Mouse (Mus musculus) CH12.LX (cell line): ENCODE measurements around the gene Fam219b. TPM values are rescaled to one million over a fixed set of nuclear protein-coding genes. Genes with fewer than 3 reads are reported as not detected.

ENCODE experiments used
- DNase-seq: peaks from one replicate; pipeline ENCODE4 v3.0.0-alpha.2; 2013; ENCODE audit errors: extremely low read depth
- H3K27ac ChIP-seq: 2 replicates; pipeline ENCODE4 v1.5.1; 2012; ENCODE audit warnings: low read depth, mild to moderate bottlenecking, control low read depth, moderate library complexity; ENCODE audit not compliant: insufficient read depth
- H3K27me3 ChIP-seq: replicated peaks from 2 replicates; pipeline ENCODE3; 2012; ENCODE audit warnings: inconsistent platforms
- H3K36me3 ChIP-seq, 2 experiments: replicated peaks in 1 of 2; 2 replicates each; pipeline versions ENCODE3 to v1.6.1; 2012; ENCODE audit warnings: inconsistent platforms in 1 of 2, low read length in 1 of 2, mild to moderate bottlenecking in 1 of 2, mixed read lengths in 1 of 2, moderate library complexity in 1 of 2; ENCODE audit not compliant: control insufficient read depth in 1 of 2, insufficient read depth in 1 of 2
- H3K4me1 ChIP-seq, 2 experiments: 2 replicates each; pipeline ENCODE4 v1.6.1; 2012; ENCODE audit warnings: inconsistent platforms in 1 of 2, moderate library complexity in 1 of 2; ENCODE audit not compliant: insufficient read depth in 2 of 2, control insufficient read depth in 1 of 2
- H3K4me2 ChIP-seq: 2 replicates; pipeline ENCODE4 v1.6.1; 2012; ENCODE audit warnings: low read depth, mild to moderate bottlenecking, control low read depth; ENCODE audit not compliant: poor library complexity, insufficient read depth, severe bottlenecking
- H3K4me3 ChIP-seq, 3 experiments: fragments of 150-350 bp in 1 of 3; sonication (generic) in 1 of 3; replicated peaks in 1 of 3; 2 replicates each; pipeline versions ENCODE3 to v1.5.1; 2011 to 2012; ENCODE audit warnings: low read depth in 2 of 3, low read length in 2 of 3, mild to moderate bottlenecking in 2 of 3, moderate library complexity in 2 of 3, control low read depth in 1 of 3, improper control_type of control experiment in 1 of 3, inconsistent platforms in 1 of 3, mixed read lengths in 1 of 3; ENCODE audit not compliant: poor library complexity in 1 of 3
- H3K79me2 ChIP-seq: replicated peaks from 2 replicates; pipeline ENCODE4 v1.6.1; 2012; ENCODE audit warnings: mild to moderate bottlenecking, moderate library complexity; ENCODE audit not compliant: control insufficient read depth, poor library complexity, insufficient read depth, severe bottlenecking; ENCODE audit errors: extremely low read depth
- H3K9ac ChIP-seq: 2 replicates; pipeline ENCODE4 v1.6.1; 2012; ENCODE audit warnings: low read depth, mild to moderate bottlenecking, control low read depth, moderate library complexity; ENCODE audit not compliant: insufficient read depth
- H3K9me3 ChIP-seq: replicated peaks from 2 replicates; pipeline ENCODE3; 2012; ENCODE audit warnings: low read length, inconsistent platforms, mixed read lengths
- CHD1 ChIP-seq: IDR thresholded peaks from 2 replicates; pipeline ENCODE4 v1.6.1; 2012; ENCODE audit warnings: low read depth, low read length, improper control_type of control experiment, inconsistent platforms
- CHD2 ChIP-seq: IDR thresholded peaks from 2 replicates; pipeline ENCODE4 v1.6.1; 2011; ENCODE audit warnings: low read length, improper control_type of control experiment
- CTCF ChIP-seq, 2 experiments: IDR thresholded peaks in 1 of 2; conservative IDR thresholded peaks in 1 of 2; 2 replicates each; pipeline ENCODE4 v1.5.1; 2011 to 2012; ENCODE audit warnings: low read depth in 2 of 2, low read length in 2 of 2, improper control_type of control experiment in 1 of 2, inconsistent platforms in 1 of 2, mild to moderate bottlenecking in 1 of 2, moderate library complexity in 1 of 2
- E2F4 ChIP-seq: IDR thresholded peaks from 2 replicates; pipeline ENCODE4 v1.6.1; 2011; ENCODE audit warnings: low read depth, low read length, improper control_type of control experiment; ENCODE audit not compliant: insufficient replicate concordance
- ETS1 ChIP-seq: conservative IDR thresholded peaks from 2 replicates; pipeline ENCODE4 v1.6.1; 2012; ENCODE audit warnings: low read depth, mild to moderate bottlenecking, inconsistent platforms, low read length, improper control_type of control experiment, moderate library complexity
- GABPA ChIP-seq: IDR thresholded peaks from 2 replicates; pipeline ENCODE4 v1.6.1; 2012; ENCODE audit warnings: low read depth, low read length, improper control_type of control experiment, inconsistent platforms; ENCODE audit not compliant: insufficient replicate concordance
- IRF4 ChIP-seq: IDR thresholded peaks from 2 replicates; pipeline ENCODE4 v1.6.1; 2014; ENCODE audit warnings: low read depth, mild to moderate bottlenecking, inconsistent platforms, low read length, improper control_type of control experiment
- JUN ChIP-seq: IDR thresholded peaks from 2 replicates; pipeline ENCODE4 v1.6.1; 2011; ENCODE audit warnings: low read depth, mild to moderate bottlenecking, low read length, improper control_type of control experiment, moderate library complexity; ENCODE audit not compliant: insufficient read depth
- JUND ChIP-seq: conservative IDR thresholded peaks from 2 replicates; pipeline ENCODE4 v1.6.1; 2011; ENCODE audit warnings: low read depth, low read length, improper control_type of control experiment
- MAX ChIP-seq: IDR thresholded peaks from 2 replicates; pipeline ENCODE4 v1.6.1; 2011; ENCODE audit warnings: low read length, improper control_type of control experiment
- MEF2A ChIP-seq: IDR thresholded peaks from 2 replicates; pipeline ENCODE4 v1.6.1; 2014; ENCODE audit warnings: low read depth, mild to moderate bottlenecking, inconsistent platforms, low read length, improper control_type of control experiment, borderline replicate concordance
- MXI1 ChIP-seq: IDR thresholded peaks from 2 replicates; pipeline ENCODE4 v1.6.1; 2011; ENCODE audit warnings: mild to moderate bottlenecking, low read depth, low read length, improper control_type of control experiment
- MYC ChIP-seq: IDR thresholded peaks from 2 replicates; pipeline ENCODE4 v1.6.1; 2011; ENCODE audit warnings: low read depth, mild to moderate bottlenecking, improper control_type of control experiment, low read length
- NRF1 ChIP-seq: IDR thresholded peaks from 2 replicates; pipeline ENCODE4 v1.6.1; 2014; ENCODE audit warnings: low read depth, mild to moderate bottlenecking, inconsistent platforms, low read length, improper control_type of control experiment, moderate library complexity
- PAX5 ChIP-seq: IDR thresholded peaks from 2 replicates; pipeline ENCODE4 v1.6.1; 2012; ENCODE audit warnings: low read length, inconsistent platforms, mixed read lengths
- POLR2AphosphoS2 ChIP-seq: IDR thresholded peaks from 2 replicates; pipeline ENCODE4 v1.6.1; 2011; ENCODE audit warnings: low read depth, low read length, improper control_type of control experiment
- RCOR1 ChIP-seq: conservative IDR thresholded peaks from 2 replicates; pipeline ENCODE4 v1.6.1; 2012; ENCODE audit warnings: low read depth, mild to moderate bottlenecking, inconsistent platforms, low read length, improper control_type of control experiment
- SIN3A ChIP-seq: IDR thresholded peaks from 2 replicates; pipeline ENCODE4 v1.6.1; 2012; ENCODE audit warnings: low read length, improper control_type of control experiment, inconsistent platforms
- SMC3 ChIP-seq: IDR thresholded peaks from 2 replicates; pipeline ENCODE4 v1.6.1; 2011; ENCODE audit warnings: low read depth, low read length, improper control_type of control experiment
- TBP ChIP-seq: conservative IDR thresholded peaks from 2 replicates; pipeline ENCODE4 v1.6.1; 2011; ENCODE audit warnings: low read depth, low read length, improper control_type of control experiment
- TCF12 ChIP-seq: IDR thresholded peaks from 2 replicates; pipeline ENCODE4 v1.6.1; 2014; ENCODE audit warnings: low read depth, mild to moderate bottlenecking, inconsistent platforms, low read length, improper control_type of control experiment
- USF1 ChIP-seq: IDR thresholded peaks from 2 replicates; pipeline ENCODE4 v1.6.1; 2014; ENCODE audit warnings: low read depth, mild to moderate bottlenecking, inconsistent platforms, low read length, improper control_type of control experiment
- USF2 ChIP-seq: conservative IDR thresholded peaks from 2 replicates; pipeline ENCODE4 v1.6.1; 2011; ENCODE audit warnings: low read depth, low read length, improper control_type of control experiment
- ZKSCAN1 ChIP-seq: IDR thresholded peaks from 2 replicates; pipeline ENCODE4 v1.6.1; 2012; ENCODE audit warnings: low read depth, inconsistent platforms, low read length, improper control_type of control experiment, borderline replicate concordance
- ZMIZ1 ChIP-seq: IDR thresholded peaks from 2 replicates; pipeline ENCODE4 v1.6.1; 2012; ENCODE audit warnings: low read depth, mild to moderate bottlenecking, inconsistent platforms, low read length, improper control_type of control experiment
- ZNF384 ChIP-seq: IDR thresholded peaks from 2 replicates; pipeline ENCODE4 v1.6.1; 2012; ENCODE audit warnings: low read depth, low read length, improper control_type of control experiment, inconsistent platforms
- dilution Hi-C: fragments of 300-500 bp; cut with MboI; formaldehyde crosslinking; loops from 2 replicates; pipeline ENCODE4 v1.14.3; 2020; ENCODE audit warnings: low sequenced_read_pairs; ENCODE audit not compliant: extremely low pct_unique_long_range_greater_than_20kb, extremely low pct_ligation_motif_present
- in situ Hi-C: fragments of 300-500 bp; cut with MboI; formaldehyde crosslinking; loops from 3 replicates; pipeline ENCODE4 v1.14.3; 2019; ENCODE audit warnings: low sequenced_read_pairs, low pct_ligation_motif_present, low pct_unique_long_range_greater_than_20kb, mixed read lengths
- polyA plus RNA-seq: library from polyadenylated mRNA; unstranded; fragments of >175 nt; gene quantifications from 2 replicates; pipeline ENCODE4 v1.2.1, GENCODE M21; 2012; ENCODE audit warnings: low read depth; ENCODE audit not compliant: insufficient read length
- total RNA-seq, 2 experiments: library from RNA; depleted of rRNA; stranded (reverse); fragments of 300-350 nt in 1 of 2; fragments of >200 nt in 1 of 2; gene quantifications; 2 replicates each; pipeline ENCODE4 v1.2.3; 2012 to 2014

Fam219b gene
- total and polyA plus RNA-seq, 3 experiments: 8.3 to 10.6 (median 9.2) TPM

- in situ Hi-C loops (no loop called here), dilution Hi-C loops (no loop called here)
- peak; percentile 51 for DNase-seq
- H3K27me3 ChIP-seq: no peaks in the 10 kb centered on the region
- no peak overlapping the region for H3K27ac ChIP-seq
- H3K9ac ChIP-seq: 0 out of 2 replicates have a peak overlapping the region, but pooled peaks have one; percentile 5
- H3K79me2 ChIP-seq: peaks cover 74% of the 10 kb centered on the region
- H3K36me3 ChIP-seq: peaks cover 12 to 33% of the 10 kb centered on the region in 2 experiments
- no peaks in the 10 kb centered on the region for H3K9me3 ChIP-seq
- no peak overlapping the region for H3K4me2 ChIP-seq
- peaks cover 0 to 43% of the 10 kb centered on the region in 2 experiments; a peak in 2 of 4 replicates for H3K4me1 ChIP-seq
- TF ChIP-seq TCF12 (no peak), MXI1 (no peak), USF2 (no peak), IRF4 (no peak), ETS1 (no peak), MAX (no peak), CTCF (conservative IDR thresholded peaks at IDR 0.05 in 1 of 2, IDR thresholded peaks at IDR 0.05 in 1 of 2; ENCODE audit: low read depth in 2 of 2, low read length in 2 of 2) (no peak), ZNF384 (no peak), CHD1 (no peak), JUND (no peak), E2F4 (no peak), JUN (no peak), ZKSCAN1 (no peak), SIN3A (no peak), USF1 (no peak), MYC (no peak), CHD2 (no peak)
- H3K4me3 ChIP-seq: no peak overlapping the region
Observed at GRCm38 (mm10) chr9:57525516-57525915, 11.8 kb upstream of the Fam219b start.

- Histone ChIP-seq H3K79me2 (peaks cover 74% of the 10 kb centered on the region), H3K4me1 (peaks cover 0 to 43% of the 10 kb centered on the region in 2 experiments; a peak in 2 of 4 replicates), H3K36me3 (peaks cover 17 to 40% of the 10 kb centered on the region in 2 experiments), H3K27ac (no peak overlapping the region)
- dilution Hi-C loops (no loop called here), in situ Hi-C loops (no loop called here)
- no peak for TF ChIP-seq RCOR1
- TF ChIP-seq USF1: no peak
- no peak for TF ChIP-seq SIN3A
- TF ChIP-seq NRF1: no peak
- no peak for TF ChIP-seq MYC
- TF ChIP-seq TBP: no peak
- TF ChIP-seq CHD2: no peak
- TF ChIP-seq CHD1: no peak
- TF ChIP-seq ZMIZ1: no peak
- no peak for TF ChIP-seq MEF2A
- TF ChIP-seq USF2: no peak
- no peak for TF ChIP-seq PAX5
- TF ChIP-seq ZKSCAN1: no peak
- no peak for TF ChIP-seq POLR2AphosphoS2
- no peak for TF ChIP-seq CTCF (conservative IDR thresholded peaks at IDR 0.05 in 1 of 2, IDR thresholded peaks at IDR 0.05 in 1 of 2; ENCODE audit: low read depth in 2 of 2, low read length in 2 of 2)
- TF ChIP-seq SMC3: no peak
- no peak for TF ChIP-seq GABPA
- TF ChIP-seq, all 38 proteins: peak for 0
- H3K9me3 ChIP-seq: no peaks in the 10 kb centered on the region
- no peak overlapping the region for H3K4me2 ChIP-seq
- no peaks in the 10 kb centered on the region for H3K27me3 ChIP-seq
- no peak for DNase-seq
- H3K4me3 ChIP-seq: no peak overlapping the region
- H3K9ac ChIP-seq: no peak overlapping the region
Observed at GRCm38 (mm10) chr9:57526435-57526834, 10.9 kb upstream of the Fam219b start.
